In genomic region chr1:182113587-182114500, GRCm38 (mm10) we compare ENCODE assay signal across 18 mouse cellular contexts. TPM values are rescaled to one million over a fixed set of nuclear protein-coding genes. Genes with fewer than 3 reads are reported as not detected.
DNase-seq lines count a peak whose midpoint lies in the region; ATAC-seq and TF ChIP-seq lines count a peak whose summit lies in the region.
"Had no signal": no experiment of that assay in that cellular context is flagged by ENCODE, and none has a peak within 500 bp of the region (broad histone marks: within the 10 kb centered on the region; RNA-seq: fewer than 3 reads in every experiment).

No protein-coding gene starts in this region.

- ATAC-seq in forebrain, embryonic 11.5 days (replicated peaks; ENCODE audit: low FRiP score): 0 out of 2 replicates have a peak, but pooled peaks have one; percentile 64
- no peak for ATAC-seq in forebrain, embryonic 15.5 days (replicated peaks)
- ATAC-seq in embryonic facial prominence, embryonic 14.5 days (ENCODE audit: low read depth): peak; percentile 34; the same call in 1 of the 2 replicates

- TF ChIP-seq CTCF in left cerebral cortex, adult 2 months (IDR thresholded peaks at IDR 0.05): no peak

- H3K27me3 ChIP-seq in forebrain, embryonic 11.5 days (ENCODE audit: control insufficient read depth, insufficient read depth, low read length): no peaks in the 10 kb centered on the region
- H3K27me3 ChIP-seq in forebrain, embryonic 15.5 days: no peaks in the 10 kb centered on the region
- no peaks in the 10 kb centered on the region for H3K27me3 ChIP-seq in embryonic facial prominence, embryonic 14.5 days (replicated peaks; ENCODE audit: control insufficient read depth, insufficient read depth, low read length)
- H3K27me3 ChIP-seq in myocyte (ENCODE audit: control insufficient read depth, insufficient read depth, insufficient read length): no peaks in the 10 kb centered on the region
- H3K27me3 ChIP-seq: hindbrain, embryonic 15.5 days had no signal

- intact Hi-C loops in left cerebral cortex, adult 2 months (cut with DNase I): loop anchor here (2.0 kb wide), 1 partner anchor 95 kb away; the partner anchor contains the start of gene Enah
- intact Hi-C loops in left cerebral cortex, postnatal 4 days (cut with DNase I): loop anchor here (2.0 to 10.0 kb wide), 2 partner anchors 89 to 225 kb away; no protein-coding TSS in a partner anchor

- H3K4me3 ChIP-seq in forebrain, embryonic 11.5 days (ENCODE audit: low read depth, low read length): no peak overlapping the region
- no peak overlapping the region for H3K4me3 ChIP-seq in forebrain, embryonic 15.5 days
- H3K4me3 ChIP-seq in left cerebral cortex, adult 2 months: no peak overlapping the region
- no peak overlapping the region for H3K4me3 ChIP-seq in embryonic facial prominence, embryonic 14.5 days (ENCODE audit: low read depth, low read length)
- H3K4me3 ChIP-seq in myocyte: no peak overlapping the region
- H3K4me3 ChIP-seq: erythroblast, embryonic 14.5 days; hindbrain, embryonic 15.5 days; liver, embryonic 13.5 days had no signal

- H3K9me3 ChIP-seq in forebrain, embryonic 11.5 days (ENCODE audit: control insufficient read depth, low read length): no peaks in the 10 kb centered on the region
- H3K9me3 ChIP-seq in forebrain, embryonic 15.5 days: no peaks in the 10 kb centered on the region
- H3K9me3 ChIP-seq in embryonic facial prominence, embryonic 14.5 days (ENCODE audit: control insufficient read depth, low read length): no peaks in the 10 kb centered on the region
- H3K9me3 ChIP-seq: hindbrain, embryonic 15.5 days; liver, embryonic 13.5 days had no signal

- H3K4me1 ChIP-seq in forebrain, embryonic 11.5 days (replicated peaks; ENCODE audit: control insufficient read depth, insufficient read depth, low read length): peaks cover 9% of the 10 kb centered on the region; the same call in 1 of the 2 replicates
- H3K4me1 ChIP-seq in forebrain, embryonic 15.5 days: peaks cover 24% of the 10 kb centered on the region
- peaks cover 33% of the 10 kb centered on the region for H3K4me1 ChIP-seq in embryonic facial prominence, embryonic 14.5 days (ENCODE audit: control insufficient read depth, insufficient read depth, low read length)
- H3K4me1 ChIP-seq: liver, embryonic 13.5 days had no signal

- no peaks in the 10 kb centered on the region for H3K79me2 ChIP-seq in myocyte (ENCODE audit: control insufficient read depth, insufficient read depth)

- WGBS in forebrain, embryonic 11.5 days: 20% methylated on average over 19 of the region's 19 CpGs
- WGBS in forebrain, embryonic 15.5 days: 14% methylated on average over 19 of the region's 19 CpGs
- WGBS in embryonic facial prominence, embryonic 14.5 days: 15% methylated on average over 19 of the region's 19 CpGs

- TF ChIP-seq POLR2A in myocyte (IDR thresholded peaks at IDR 0.05; ENCODE audit: insufficient read length, low read depth): no peak

- H3K4me2 ChIP-seq in forebrain, embryonic 11.5 days (ENCODE audit: low read depth, low read length, severe bottlenecking): 0 out of 2 replicates have a peak overlapping the region, but pooled peaks have one; percentile 8
- H3K4me2 ChIP-seq in forebrain, embryonic 15.5 days (replicated peaks): no peak overlapping the region
- peak overlapping the region; percentile 16; the same call in 1 of the 2 replicates for H3K4me2 ChIP-seq in embryonic facial prominence, embryonic 14.5 days (ENCODE audit: low read depth, low read length)
- H3K4me2 ChIP-seq in myocyte (ENCODE audit: low read depth): peak overlapping the region; percentile 3
- H3K4me2 ChIP-seq: hindbrain, embryonic 15.5 days; liver, embryonic 13.5 days had no signal

- H3K9ac ChIP-seq in forebrain, embryonic 11.5 days (ENCODE audit: low read length): no peak overlapping the region
- H3K9ac ChIP-seq in forebrain, embryonic 15.5 days (replicated peaks): no peak overlapping the region
- no peak overlapping the region for H3K9ac ChIP-seq in embryonic facial prominence, embryonic 14.5 days (ENCODE audit: low read depth, low read length)
- H3K9ac ChIP-seq: hindbrain, embryonic 15.5 days; liver, embryonic 13.5 days had no signal

- H3K36me3 ChIP-seq in forebrain, embryonic 11.5 days (ENCODE audit: control insufficient read depth, insufficient read depth, low read length): no peaks in the 10 kb centered on the region
- H3K36me3 ChIP-seq in forebrain, embryonic 15.5 days: no peaks in the 10 kb centered on the region
- H3K36me3 ChIP-seq in embryonic facial prominence, embryonic 14.5 days (ENCODE audit: control insufficient read depth, insufficient read depth, low read length): no peaks in the 10 kb centered on the region
- H3K36me3 ChIP-seq in myocyte (ENCODE audit: control insufficient read depth, insufficient read depth): no peaks in the 10 kb centered on the region
- H3K36me3 ChIP-seq: hindbrain, embryonic 15.5 days; liver, embryonic 13.5 days had no signal

- no peak for DNase-seq in forebrain, embryonic 11.5 days (ENCODE audit: low spot score)
- no peak for DNase-seq in left cerebral cortex, adult 2 months (ENCODE audit: extremely low spot score in 1 of 2, low spot score in 2 of 2)
- no peak for DNase-seq in left cerebral cortex, postnatal 4 days
- no peak for DNase-seq in embryonic facial prominence, embryonic 14.5 days (ENCODE audit: low spot score)
- no peak for DNase-seq in ovary, postnatal 14 days (ENCODE audit: low spot score)
- no peak for DNase-seq in ovary, postnatal 36 days (ENCODE audit: low spot score)
- DNase-seq: adrenal gland, adult 2 months; cerebellum, adult 11-12 months; heart, adult 18-20 months; liver, embryonic 13.5 days; thymus, adult 2 months had no signal

- H3K27ac ChIP-seq in forebrain, embryonic 11.5 days (ENCODE audit: low read depth, low read length): no peak overlapping the region
- no peak overlapping the region for H3K27ac ChIP-seq in forebrain, embryonic 15.5 days (replicated peaks)
- H3K27ac ChIP-seq in left cerebral cortex, adult 2 months: peak overlapping the region; percentile 32; the same call in 1 of the 2 replicates
- no peak overlapping the region for H3K27ac ChIP-seq in embryonic facial prominence, embryonic 14.5 days (replicated peaks; ENCODE audit: low read depth, low read length)
- H3K27ac ChIP-seq: hindbrain, embryonic 15.5 days; liver, embryonic 13.5 days had no signal

- no peak overlapping the region for H3ac ChIP-seq in myocyte (ENCODE audit: control insufficient read depth, insufficient read length)

TF ChIP-seq in myocyte, 11 proteins besides CTCF, POLR2A, EP300 and RAD21:
- TF ChIP-seq POLR2AphosphoS2 (IDR thresholded peaks at IDR 0.05; ENCODE audit: insufficient read length, low read depth) (no peak), TCF12 (IDR thresholded peaks at IDR 0.05; ENCODE audit: insufficient read depth, poor library complexity, severe bottlenecking) (no peak), MYOG (IDR thresholded peaks at IDR 0.05; ENCODE audit: control insufficient read depth in 1 of 3, insufficient read depth in 1 of 3, insufficient read length in 2 of 3, low read depth in 2 of 3) (peak in 1 of 3 experiments; percentile 50)

RNA-seq across cellular contexts. Expression of gene Srp9, which starts 10.7 kb away (rescaled TPM):
- 143 and 151 TPM in 2 replicates for polyA plus RNA-seq in forebrain, embryonic 11.5 days (2014; fragmentation: Nextera tagmentation; extraction: Ambion mirVana)
- 127 and 133 TPM in 2 replicates for polyA plus RNA-seq in forebrain, embryonic 15.5 days (2015; fragmentation: Nextera tagmentation; extraction: Ambion mirVana)
- 10 to 100 TPM; 64.5 to 67.1 TPM for total RNA-seq in left cerebral cortex, adult 2 months (2021)
- total RNA-seq in left cerebral cortex, postnatal 4 days (2021): 10 to 100 TPM; 46.2 to 46.6 TPM
- polyA plus RNA-seq in embryonic facial prominence, embryonic 14.5 days (2014; fragmentation: Nextera tagmentation; extraction: Ambion mirVana): 166 and 175 TPM in 2 replicates
- polyA plus RNA-seq in myocyte (2012; fragmentation: generic; extraction: Trizol): 75.1 TPM

RNA-seq across cellular contexts. Expression of gene Vmn1r1, which starts 50.4 kb away (rescaled TPM):
- polyA plus RNA-seq in forebrain, embryonic 11.5 days (2014; fragmentation: Nextera tagmentation; extraction: Ambion mirVana): not detected in 2 replicates
- polyA plus RNA-seq in forebrain, embryonic 15.5 days (2015; fragmentation: Nextera tagmentation; extraction: Ambion mirVana): not detected in 2 replicates
- total RNA-seq in left cerebral cortex, adult 2 months (2021): not detected
- total RNA-seq in left cerebral cortex, postnatal 4 days (2021): not detected
- polyA plus RNA-seq in embryonic facial prominence, embryonic 14.5 days (2014; fragmentation: Nextera tagmentation; extraction: Ambion mirVana): not detected in 2 replicates
- not detected for polyA plus RNA-seq in myocyte (2012; fragmentation: generic; extraction: Trizol)
- total RNA-seq: adrenal gland, adult 2 months; heart, adult 18-20 months; layer of hippocampus, postnatal 14 days; megakaryocyte, adult 5-6 weeks had no signal
- polyA plus RNA-seq: adrenal gland, adult 2 months; erythroblast, embryonic 14.5 days; hindbrain, embryonic 15.5 days; liver, embryonic 13.5 days; neural tube, embryonic 14.5 days; thymus, adult 2 months had no signal
